Mouse (Mus musculus): Measurements from ENCODE around the gene Fam104a. TPM values are rescaled to one million over a fixed set of nuclear protein-coding genes. Genes with fewer than 3 reads are reported as not detected.

Fam104a gene
- polyA plus RNA-seq, 1 experiment: 22.8 TPM

DNA sequence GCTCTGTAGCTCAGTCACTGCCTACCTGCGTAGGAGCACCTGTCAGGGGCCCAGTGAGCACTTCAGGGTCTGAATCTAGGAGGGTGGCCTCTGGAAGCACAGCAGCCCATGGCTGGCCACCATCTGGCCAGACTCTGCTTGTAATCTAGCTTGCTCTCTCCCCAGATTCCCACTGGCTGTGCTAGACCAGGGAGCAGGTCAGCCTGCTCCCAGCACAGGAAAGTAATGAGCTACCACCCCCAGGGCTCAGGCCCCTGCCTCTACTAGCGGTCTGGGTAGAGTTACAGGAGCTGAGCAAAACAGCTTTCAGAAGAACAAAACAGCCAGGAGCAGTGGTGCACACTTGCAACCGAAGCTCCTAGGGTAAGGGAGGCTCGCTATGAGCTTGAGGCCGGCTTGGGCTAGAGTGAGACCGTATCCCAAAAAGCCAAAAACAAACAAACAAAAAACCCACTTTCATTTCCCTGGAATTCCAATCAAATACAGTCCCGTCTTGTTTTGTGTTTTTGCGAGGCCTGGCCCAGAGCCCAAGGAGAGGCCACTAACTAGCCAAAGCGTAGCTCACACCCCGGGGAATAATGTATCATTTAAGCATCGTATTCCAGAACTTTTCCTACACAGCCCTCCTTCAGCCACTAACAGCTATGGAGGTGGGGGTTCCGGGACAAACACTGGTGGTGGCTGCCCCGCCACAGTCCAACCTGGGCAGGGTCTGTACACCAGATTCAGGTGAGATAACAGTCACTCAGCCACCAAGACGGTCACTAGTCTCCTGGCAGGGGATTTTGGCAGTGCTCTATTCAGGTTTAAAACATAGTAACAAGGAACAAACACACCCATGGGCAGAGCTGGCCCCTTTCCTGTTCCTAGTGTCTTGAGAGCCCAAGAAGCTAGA lies 43.3 kb upstream of the Fam104a start:
- Histone ChIP-seq H3K36me3 (ENCODE audit: control insufficient read depth, insufficient read depth, low read length, poor library complexity, severe bottlenecking) (peaks cover 25% of the 10 kb centered on the region), H3K9me3 (replicated peaks; ENCODE audit: control insufficient read depth, insufficient read depth, low read length, poor library complexity, severe bottlenecking) (no peaks in the 10 kb centered on the region)

DNA sequence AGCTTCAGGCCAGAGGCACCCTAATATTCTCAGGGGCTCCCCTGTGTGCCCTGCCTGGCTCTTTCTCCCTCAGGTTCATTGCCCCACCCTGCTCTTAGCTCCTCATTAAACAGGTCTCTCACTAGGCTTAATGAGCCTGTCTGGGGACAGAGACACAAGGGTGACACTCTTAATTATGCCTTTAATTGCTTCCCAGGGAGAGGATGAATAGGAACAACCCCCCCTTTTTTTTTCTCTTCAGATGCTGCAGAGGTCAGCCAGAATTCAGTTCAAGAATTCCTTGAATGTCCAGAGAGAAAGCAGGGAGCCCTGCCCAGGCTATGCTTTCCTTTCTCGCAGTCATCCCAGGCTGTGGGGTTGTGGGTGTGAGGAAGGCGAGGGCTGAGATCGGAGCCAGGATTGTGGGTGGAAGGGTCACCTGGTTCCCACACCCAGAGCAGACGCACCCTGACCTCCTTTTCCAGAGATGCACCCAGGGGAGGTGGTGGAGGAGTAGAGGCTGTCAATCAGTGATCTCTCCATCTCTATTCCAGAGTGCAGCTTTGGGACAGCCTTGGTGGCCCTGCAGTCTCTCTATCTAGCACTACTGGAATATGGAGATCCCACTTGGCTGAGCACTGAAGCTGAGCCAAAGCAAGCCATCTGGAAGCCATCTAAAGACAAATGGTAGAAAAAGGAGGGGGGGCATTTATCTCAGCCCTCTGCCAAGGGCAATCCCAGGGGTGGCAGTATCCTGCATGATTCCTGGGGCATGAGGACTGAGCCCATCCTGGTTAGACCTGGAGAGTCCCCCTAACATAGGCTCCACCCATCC lies 41.5 kb upstream of the Fam104a start:
- Histone ChIP-seq H3K27ac (ENCODE audit: insufficient read depth, low read length) (no peak overlapping the region), H3K9ac (ENCODE audit: low read depth, poor library complexity, severe bottlenecking) (no peak overlapping the region), H3K4me1 (ENCODE audit: control insufficient read depth, insufficient read depth, low read length) (peaks cover 3% of the 10 kb centered on the region), H3K27me3 (ENCODE audit: control insufficient read depth, insufficient read depth, low read length, poor library complexity, severe bottlenecking) (no peaks in the 10 kb centered on the region), H3K4me3 (ENCODE audit: low read depth, low read length) (no peak overlapping the region), H3K9me3 (replicated peaks; ENCODE audit: control insufficient read depth, insufficient read depth, low read length, poor library complexity, severe bottlenecking) (no peaks in the 10 kb centered on the region), H3K36me3 (ENCODE audit: control insufficient read depth, insufficient read depth, low read length, poor library complexity, severe bottlenecking) (peaks cover 25% of the 10 kb centered on the region)
- TF ChIP-seq POLR2A (IDR thresholded peaks at IDR 0.05; ENCODE audit: insufficient read depth, low read length) (no peak), EP300 (IDR thresholded peaks at IDR 0.05; ENCODE audit: insufficient read depth, low read depth, low read length) (no peak), CTCF (IDR thresholded peaks at IDR 0.05; ENCODE audit: low read depth, low read length) (no peak)

More for the DNA sequence above, 43.3 kb upstream of the Fam104a start:
- H3K27ac ChIP-seq (ENCODE audit: insufficient read depth, low read length): no peak overlapping the region
- TF ChIP-seq EP300 (IDR thresholded peaks at IDR 0.05; ENCODE audit: insufficient read depth, low read depth, low read length) (no peak), CTCF (IDR thresholded peaks at IDR 0.05; ENCODE audit: low read depth, low read length) (no peak), POLR2A (IDR thresholded peaks at IDR 0.05; ENCODE audit: insufficient read depth, low read length) (no peak)
- peaks cover 3% of the 10 kb centered on the region for H3K4me1 ChIP-seq (ENCODE audit: control insufficient read depth, insufficient read depth, low read length)
- no peak overlapping the region for H3K9ac ChIP-seq (ENCODE audit: low read depth, poor library complexity, severe bottlenecking)
- H3K27me3 ChIP-seq (ENCODE audit: control insufficient read depth, insufficient read depth, low read length, poor library complexity, severe bottlenecking): no peaks in the 10 kb centered on the region
- no peak overlapping the region for H3K4me3 ChIP-seq (ENCODE audit: low read depth, low read length)

DNA sequence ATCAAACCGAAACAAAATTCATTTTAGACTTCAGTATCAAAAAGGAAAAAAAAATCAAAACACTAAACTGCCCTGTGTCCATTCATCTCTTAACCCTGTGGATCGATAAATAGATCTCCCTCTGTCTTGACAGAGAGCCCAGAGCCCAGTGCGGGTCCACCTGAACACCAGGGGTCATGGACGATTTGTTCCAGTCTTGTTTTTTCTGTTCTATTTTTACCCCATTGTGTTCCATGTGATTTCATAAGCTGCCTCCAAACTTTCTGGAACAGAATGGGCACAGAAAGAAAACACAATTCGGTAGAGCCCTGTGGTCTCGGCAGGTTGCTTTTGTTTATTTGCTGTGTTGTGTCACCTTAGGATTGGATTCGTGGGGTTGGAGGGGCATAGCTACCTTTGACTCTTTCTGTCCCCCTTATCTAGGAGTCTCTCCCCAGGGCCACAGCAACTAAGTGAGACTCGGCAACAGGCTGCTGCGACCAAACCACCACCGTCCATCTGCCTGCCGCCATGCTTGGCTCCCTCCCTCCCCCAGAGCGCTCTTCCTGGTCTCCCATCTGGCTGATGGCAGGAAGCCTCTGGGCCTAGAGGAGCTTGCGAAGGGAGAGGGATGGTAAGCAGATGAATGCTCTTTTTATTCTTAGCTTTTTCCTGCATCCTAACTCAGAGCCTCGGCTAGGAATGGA lies 38.6 kb upstream of the Fam104a start:
- H3K27me3 ChIP-seq (ENCODE audit: control insufficient read depth, insufficient read depth, low read length, poor library complexity, severe bottlenecking): no peaks in the 10 kb centered on the region
- no peak for TF ChIP-seq CTCF (IDR thresholded peaks at IDR 0.05; ENCODE audit: low read depth, low read length)
- no peak for TF ChIP-seq POLR2A (IDR thresholded peaks at IDR 0.05; ENCODE audit: insufficient read depth, low read length)
- TF ChIP-seq EP300 (IDR thresholded peaks at IDR 0.05; ENCODE audit: insufficient read depth, low read depth, low read length): 0 out of 2 replicates have a peak, but pooled peaks have one; percentile 5
- H3K36me3 ChIP-seq (ENCODE audit: control insufficient read depth, insufficient read depth, low read length, poor library complexity, severe bottlenecking): peaks cover 6% of the 10 kb centered on the region
- H3K4me3 ChIP-seq (ENCODE audit: low read depth, low read length): peak overlapping the region; percentile 45; the same call in 1 of the 2 replicates
- H3K27ac ChIP-seq (ENCODE audit: insufficient read depth, low read length): no peak overlapping the region
- no peaks in the 10 kb centered on the region for H3K9me3 ChIP-seq (replicated peaks; ENCODE audit: control insufficient read depth, insufficient read depth, low read length, poor library complexity, severe bottlenecking)
- H3K9ac ChIP-seq (ENCODE audit: low read depth, poor library complexity, severe bottlenecking): no peak overlapping the region
- H3K4me1 ChIP-seq (ENCODE audit: control insufficient read depth, insufficient read depth, low read length): no peaks in the 10 kb centered on the region

DNA sequence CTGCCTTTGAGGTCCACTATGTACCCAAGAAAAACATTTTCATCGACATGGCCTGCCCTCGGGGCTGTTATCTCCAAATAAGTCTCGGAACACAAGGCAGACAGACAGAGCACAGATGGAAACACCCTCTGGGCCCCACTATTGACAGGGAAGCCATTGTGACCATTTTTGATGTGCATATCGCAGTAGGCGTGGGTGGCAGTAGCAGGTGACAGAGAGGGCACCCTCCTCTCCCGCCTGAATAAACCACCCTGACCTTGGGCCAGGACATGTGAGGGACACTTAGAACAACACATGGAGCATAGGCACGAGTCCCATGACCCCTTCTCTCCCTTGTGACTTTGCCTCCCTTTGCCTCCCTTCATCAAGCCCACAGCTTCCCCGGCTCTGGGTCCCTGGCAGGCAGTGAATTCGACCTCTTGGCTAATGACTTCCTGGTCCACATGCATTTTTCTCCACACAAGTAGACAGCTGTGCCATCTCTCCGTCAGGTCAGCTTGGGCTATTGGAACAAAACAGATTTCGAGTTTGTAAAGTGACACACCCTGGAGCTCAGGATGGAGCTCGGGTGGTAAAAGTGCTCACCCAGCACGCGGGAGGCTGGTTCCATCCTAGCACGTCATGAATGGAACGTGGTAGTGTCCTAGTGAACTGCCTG lies 33.9 kb upstream of the Fam104a start:
- TF ChIP-seq CTCF (IDR thresholded peaks at IDR 0.05; ENCODE audit: low read depth, low read length): no peak
- no peak for TF ChIP-seq POLR2A (IDR thresholded peaks at IDR 0.05; ENCODE audit: insufficient read depth, low read length)
- TF ChIP-seq EP300 (IDR thresholded peaks at IDR 0.05; ENCODE audit: insufficient read depth, low read depth, low read length): peak; percentile 79
- Histone ChIP-seq H3K36me3 (ENCODE audit: control insufficient read depth, insufficient read depth, low read length, poor library complexity, severe bottlenecking) (no peaks in the 10 kb centered on the region), H3K27me3 (ENCODE audit: control insufficient read depth, insufficient read depth, low read length, poor library complexity, severe bottlenecking) (no peaks in the 10 kb centered on the region), H3K27ac (ENCODE audit: insufficient read depth, low read length) (no peak overlapping the region), H3K9me3 (replicated peaks; ENCODE audit: control insufficient read depth, insufficient read depth, low read length, poor library complexity, severe bottlenecking) (no peaks in the 10 kb centered on the region), H3K4me3 (ENCODE audit: low read depth, low read length) (no peak overlapping the region), H3K4me1 (ENCODE audit: control insufficient read depth, insufficient read depth, low read length) (peaks cover 2% of the 10 kb centered on the region), H3K9ac (ENCODE audit: low read depth, poor library complexity, severe bottlenecking) (no peak overlapping the region)

DNA sequence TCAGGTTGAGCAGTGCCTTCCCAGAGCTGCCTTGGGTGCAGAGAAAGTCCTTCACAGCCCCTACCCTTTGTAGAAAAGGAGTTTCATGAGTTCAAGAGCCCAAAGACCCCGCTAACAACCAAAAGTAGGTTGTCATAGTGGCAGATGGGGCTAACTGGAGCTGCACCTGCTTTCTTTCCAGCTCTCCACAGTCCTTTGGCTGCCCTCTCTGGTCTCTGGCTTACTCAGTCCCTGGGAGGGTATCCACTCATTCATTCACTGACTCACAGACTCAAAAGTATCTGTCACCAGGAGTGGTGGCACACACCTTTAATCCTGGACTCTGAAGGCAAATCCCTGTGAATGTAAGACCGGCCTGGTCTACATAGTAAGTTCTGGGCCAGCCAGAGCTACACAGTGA lies 32.2 kb upstream of the Fam104a start:
- H3K9me3 ChIP-seq (replicated peaks; ENCODE audit: control insufficient read depth, insufficient read depth, low read length, poor library complexity, severe bottlenecking): no peaks in the 10 kb centered on the region
- H3K36me3 ChIP-seq (ENCODE audit: control insufficient read depth, insufficient read depth, low read length, poor library complexity, severe bottlenecking): no peaks in the 10 kb centered on the region
- H3K9ac ChIP-seq (ENCODE audit: low read depth, poor library complexity, severe bottlenecking): no peak overlapping the region
- H3K4me1 ChIP-seq (ENCODE audit: control insufficient read depth, insufficient read depth, low read length): peaks cover 10% of the 10 kb centered on the region
- H3K27ac ChIP-seq (ENCODE audit: insufficient read depth, low read length): no peak overlapping the region
- no peak for TF ChIP-seq CTCF (IDR thresholded peaks at IDR 0.05; ENCODE audit: low read depth, low read length)
- no peak for TF ChIP-seq EP300 (IDR thresholded peaks at IDR 0.05; ENCODE audit: insufficient read depth, low read depth, low read length)
- H3K27me3 ChIP-seq (ENCODE audit: control insufficient read depth, insufficient read depth, low read length, poor library complexity, severe bottlenecking): no peaks in the 10 kb centered on the region
- no peak overlapping the region for H3K4me3 ChIP-seq (ENCODE audit: low read depth, low read length)
